Mouse (Mus musculus) erythroid progenitor cell, adult 5-6 weeks (primary cell): Measurements from ENCODE around the gene Rbm6. TPM values are rescaled to one million over a fixed set of nuclear protein-coding genes. Genes with fewer than 3 reads are reported as not detected.

Experiments used
- ATAC-seq: replicated peaks from 2 replicates; pipeline ENCODE4 v1.8.0; 2016; ENCODE audit warnings: moderate number of reproducible peaks, mild to moderate bottlenecking, moderate TSS enrichment, inconsistent platforms; ENCODE audit not compliant: poor library complexity, low FRiP score, severe bottlenecking
- total RNA-seq, 2 experiments: library from RNA; stranded (forward) in 1 of 2; stranded (reverse) in 1 of 2; fragments of 150-400 nt in 1 of 2; fragments of 186-747, 209-891 nt in 1 of 2; gene quantifications; 2 replicates each; pipeline versions ENCODE4 v1.2.3 to v1.2.4; 2015 to 2017; ENCODE audit warnings: low replicate concordance in 2 of 2

Gene Rbm6
- total RNA-seq (2015; ENCODE audit: low replicate concordance) (176 and 204 TPM in 2 replicates), total RNA-seq (2017; ENCODE audit: low replicate concordance) (216 and 260 TPM in 2 replicates)

DNA sequence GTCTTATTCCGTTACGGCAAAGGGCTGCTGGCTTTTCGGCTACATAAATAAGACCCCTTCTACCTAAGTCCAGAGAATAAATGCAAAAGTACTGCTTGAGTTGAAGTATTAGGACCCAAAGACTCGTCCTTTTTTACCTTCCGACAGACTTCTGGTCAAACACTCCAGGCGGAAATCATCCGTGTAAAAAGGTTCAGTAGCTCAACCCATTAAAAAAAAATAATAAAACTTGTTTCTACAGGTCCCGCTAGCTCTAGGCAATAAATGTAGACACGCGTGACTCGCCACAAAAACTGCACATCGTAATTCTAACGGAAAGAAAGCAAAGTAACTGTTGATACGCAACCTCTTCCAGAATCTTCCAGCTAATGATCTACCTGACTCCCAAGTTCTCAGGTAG lies at the start of gene Rbm6:
Gene Rbm6, minus strand, starts transcription at position 101 of the 400 bp plus-strand sequence.
- 0 out of 2 replicates have a peak, but pooled peaks have one; percentile 4 for ATAC-seq

- ATAC-seq = no peak
These were observed 46.4 kb upstream of the Rbm6 start for GRCm38 (mm10) chr9:107919441-107919840.

DNA sequence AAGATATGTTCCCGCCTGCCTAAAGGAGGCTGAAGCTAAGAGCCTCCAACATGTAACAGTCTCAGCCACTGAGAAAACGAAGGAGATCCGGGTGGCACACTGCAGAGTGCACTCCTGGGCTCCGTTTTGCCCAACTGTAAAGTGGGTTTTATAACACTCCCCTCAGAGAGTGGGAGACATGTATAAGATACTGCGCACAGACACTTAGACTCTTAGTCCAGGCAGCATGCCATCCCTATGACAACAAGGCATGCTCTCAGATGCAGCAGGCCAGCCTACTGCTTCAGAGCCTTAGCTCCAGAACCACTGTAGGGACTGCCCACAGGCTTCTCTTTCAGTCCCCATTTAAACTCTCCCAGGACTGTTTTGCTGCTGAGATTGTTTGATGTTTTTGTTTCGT lies 45.8 kb upstream of the Rbm6 start:
- no peak for ATAC-seq

DNA sequence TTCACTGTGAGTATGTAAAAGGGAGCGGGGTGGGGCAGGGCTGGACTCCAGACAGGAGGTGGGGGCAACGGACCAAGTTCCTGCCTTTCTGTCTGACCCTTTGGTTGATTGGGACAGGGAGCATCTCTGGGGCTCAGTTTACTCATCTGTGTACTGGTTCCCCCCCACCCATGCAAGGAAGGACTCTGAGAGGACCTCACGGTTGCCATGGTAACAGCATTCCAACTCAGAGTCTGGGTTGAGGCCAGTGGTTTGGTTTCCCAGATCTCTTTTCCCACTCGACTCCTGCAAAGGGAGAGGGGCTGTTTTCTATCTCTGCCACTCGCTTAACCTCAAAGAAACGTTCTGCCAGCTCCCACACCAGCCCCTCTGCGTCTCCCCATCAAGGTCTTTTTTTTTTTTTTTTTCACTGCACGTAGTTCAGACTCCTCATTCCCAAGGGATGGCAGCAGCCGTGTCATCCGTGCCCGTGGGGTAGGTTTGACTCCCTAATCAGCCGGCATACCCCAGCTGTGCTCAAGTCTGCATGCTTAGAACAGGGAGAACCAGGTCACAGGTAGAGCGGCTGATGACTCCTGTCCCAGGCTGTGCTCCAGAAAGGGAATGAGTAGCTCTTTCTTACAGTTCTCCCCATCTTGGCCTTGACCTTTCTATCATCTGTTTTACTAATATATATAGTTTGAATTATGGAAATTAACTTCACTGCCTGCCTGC lies 45.0 kb upstream of the Rbm6 start:
- ATAC-seq = no peak

DNA sequence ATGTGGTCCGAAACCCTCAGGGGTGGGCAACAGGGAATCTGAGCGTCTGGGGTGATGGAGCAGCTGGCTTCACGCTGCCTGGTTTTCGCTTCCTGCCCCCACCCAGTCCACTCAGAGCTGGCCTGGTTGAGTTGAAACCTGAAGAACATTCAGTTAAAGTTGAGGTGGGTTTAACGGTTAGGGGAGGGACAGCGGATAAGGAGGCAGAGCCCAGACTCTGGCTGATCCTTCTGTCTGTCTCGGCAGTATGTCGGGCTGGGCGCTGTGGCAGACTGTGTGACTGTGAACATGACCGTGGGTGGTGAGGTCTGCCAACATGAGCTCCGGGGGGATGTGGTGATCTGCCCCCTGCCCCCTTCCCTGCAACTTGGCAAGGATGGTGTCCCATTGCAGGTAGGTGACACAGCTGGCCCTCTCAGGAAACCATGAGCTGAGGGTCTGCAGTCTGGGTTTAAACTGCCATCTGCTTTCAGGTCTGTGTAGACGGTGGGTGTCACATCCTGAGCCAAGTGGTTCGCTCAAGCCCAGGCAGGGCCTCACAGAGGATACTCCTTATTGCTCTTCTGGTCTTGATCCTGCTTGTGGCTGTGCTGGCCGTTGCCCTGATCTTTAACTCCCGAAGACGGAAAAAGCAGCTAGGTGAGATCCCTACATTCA lies 41.9 kb upstream of the Rbm6 start:
- no peak for ATAC-seq

DNA sequence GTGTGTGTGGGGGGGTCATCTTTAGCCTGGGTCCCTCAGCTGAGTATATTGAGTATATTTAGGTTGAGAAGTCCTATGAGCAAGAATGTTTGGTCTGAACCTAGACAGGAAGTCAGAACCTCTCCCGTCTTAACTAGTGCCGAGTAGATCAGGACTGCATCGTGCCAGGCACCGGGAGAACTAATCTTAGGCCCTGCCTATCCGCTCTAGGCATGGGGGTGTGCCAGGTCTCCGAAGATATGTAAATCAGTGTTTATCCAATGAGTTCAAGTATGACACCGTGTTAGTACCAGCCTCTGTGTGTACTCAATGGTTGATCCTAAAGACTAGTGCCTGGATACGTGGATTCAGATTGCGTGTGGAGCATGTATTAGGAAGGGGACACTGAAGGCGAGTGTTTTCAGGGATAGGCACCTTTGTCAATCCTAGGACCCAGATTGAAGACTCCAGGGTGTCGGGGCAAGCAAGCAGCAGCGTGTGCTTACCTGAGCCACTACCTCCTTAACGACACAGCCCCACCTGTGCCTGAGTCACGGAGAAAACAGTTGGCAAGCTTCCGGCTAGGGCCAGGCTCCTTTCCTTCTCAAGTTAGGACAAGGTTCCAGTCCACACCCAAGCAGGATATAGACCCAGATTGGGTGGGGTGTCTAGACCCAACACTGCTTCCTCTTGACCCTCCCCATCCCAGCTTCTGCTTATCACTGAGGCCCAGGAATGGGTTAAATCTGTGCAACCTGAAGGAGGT lies 37.2 kb upstream of the Rbm6 start:
- no peak for ATAC-seq

DNA sequence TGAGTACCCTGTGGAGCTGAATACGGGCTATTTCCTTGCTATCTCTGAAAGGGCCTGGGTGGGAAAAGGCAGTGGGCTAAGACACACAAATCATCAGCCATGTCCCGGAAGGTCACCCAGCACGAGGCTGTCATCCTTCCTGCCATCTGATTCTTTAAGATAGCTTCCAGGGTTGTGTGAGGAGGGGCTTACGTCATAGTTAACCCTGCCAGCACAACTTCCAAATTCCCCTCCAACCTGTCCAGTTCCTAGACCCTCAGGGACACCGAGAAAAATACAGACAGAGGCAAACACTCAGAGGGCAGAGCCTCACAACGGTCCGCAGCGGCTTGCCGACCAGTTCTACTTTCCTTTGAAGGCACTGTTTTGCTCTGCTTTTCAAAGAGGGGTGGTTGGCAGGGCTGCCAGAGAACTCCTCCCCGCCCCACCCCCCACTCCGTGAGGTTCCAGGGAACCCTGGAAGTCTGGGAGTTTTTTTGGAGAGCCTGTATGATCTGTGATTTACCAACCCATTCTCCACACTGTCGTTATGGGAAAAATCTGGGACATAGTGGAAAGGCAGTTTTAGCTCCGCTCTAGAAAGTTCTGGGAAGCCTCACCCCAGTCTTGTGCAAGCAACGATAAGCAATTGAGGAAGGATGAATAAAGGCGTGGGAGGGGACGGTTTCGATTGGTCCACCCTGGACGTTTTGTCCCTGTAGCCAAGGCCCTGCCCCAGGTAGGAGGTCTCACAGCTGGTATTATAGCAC lies 35.5 kb upstream of the Rbm6 start:
- no peak for ATAC-seq

GRCm38 (mm10) chr9:107907801-107908120 lies 34.7 kb upstream of the Rbm6 start:
- no peak for ATAC-seq

- no peak for ATAC-seq
These were observed 34.1 kb upstream of the Rbm6 start for GRCm38 (mm10) chr9:107906967-107907800.

DNA sequence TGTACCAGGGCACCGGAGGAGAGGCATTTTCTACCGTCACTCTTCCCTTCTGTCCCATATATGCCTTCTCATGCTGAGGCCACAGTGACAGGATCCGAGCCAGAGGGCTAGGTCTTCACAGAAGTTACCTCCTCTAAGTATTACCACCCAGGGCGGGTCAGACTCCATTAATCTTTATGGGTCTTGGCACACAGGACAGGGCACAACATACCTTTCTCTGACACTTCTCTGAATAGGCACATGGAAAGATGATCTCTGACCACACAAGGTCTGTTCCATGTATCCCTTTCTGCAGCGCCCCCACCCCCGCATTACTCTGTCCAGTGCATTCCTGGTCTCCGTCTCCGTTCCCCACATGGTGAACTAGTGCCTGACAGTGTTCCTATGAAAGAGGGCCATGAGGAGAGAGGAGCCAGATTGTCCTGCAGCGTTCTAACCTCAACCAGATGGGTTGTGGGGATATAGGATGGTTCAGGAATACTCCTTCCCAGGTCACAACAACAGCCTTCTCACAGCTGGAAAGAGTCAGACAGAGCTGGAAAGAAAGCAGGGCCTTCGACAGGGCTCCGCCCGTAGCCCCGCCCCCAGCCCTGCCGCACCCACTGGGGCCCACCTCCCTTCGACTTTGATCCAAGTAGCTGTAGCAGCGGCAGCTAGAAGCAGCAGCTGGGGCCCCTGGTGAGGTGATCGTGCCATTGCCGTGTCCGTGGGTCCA lies 33.4 kb upstream of the Rbm6 start, which contains the start of gene Mst1r:
Gene Mst1r, plus strand, starts transcription at position 622 of the 715 bp plus-strand sequence.
- ATAC-seq = no peak

GRCm38 (mm10) chr9:107904726-107905125 lies 31.7 kb upstream of the Rbm6 start:
- ATAC-seq = peak; percentile 89

DNA sequence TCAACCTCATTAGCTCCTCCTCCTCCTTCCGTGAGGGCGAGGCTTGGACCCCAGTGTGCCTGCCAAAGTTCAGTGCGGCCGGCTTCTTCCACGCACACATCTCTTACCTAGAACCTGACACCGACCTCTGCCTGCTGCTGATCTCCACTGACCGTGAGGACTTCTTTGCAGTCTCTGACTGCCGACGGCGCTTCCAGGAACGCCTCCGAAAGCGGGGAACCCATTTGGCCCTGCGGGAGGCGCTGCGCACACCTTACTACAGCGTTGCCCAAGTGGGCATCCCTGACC lies 28.5 kb upstream of the Rbm6 start:
- ATAC-seq = no peak

DNA sequence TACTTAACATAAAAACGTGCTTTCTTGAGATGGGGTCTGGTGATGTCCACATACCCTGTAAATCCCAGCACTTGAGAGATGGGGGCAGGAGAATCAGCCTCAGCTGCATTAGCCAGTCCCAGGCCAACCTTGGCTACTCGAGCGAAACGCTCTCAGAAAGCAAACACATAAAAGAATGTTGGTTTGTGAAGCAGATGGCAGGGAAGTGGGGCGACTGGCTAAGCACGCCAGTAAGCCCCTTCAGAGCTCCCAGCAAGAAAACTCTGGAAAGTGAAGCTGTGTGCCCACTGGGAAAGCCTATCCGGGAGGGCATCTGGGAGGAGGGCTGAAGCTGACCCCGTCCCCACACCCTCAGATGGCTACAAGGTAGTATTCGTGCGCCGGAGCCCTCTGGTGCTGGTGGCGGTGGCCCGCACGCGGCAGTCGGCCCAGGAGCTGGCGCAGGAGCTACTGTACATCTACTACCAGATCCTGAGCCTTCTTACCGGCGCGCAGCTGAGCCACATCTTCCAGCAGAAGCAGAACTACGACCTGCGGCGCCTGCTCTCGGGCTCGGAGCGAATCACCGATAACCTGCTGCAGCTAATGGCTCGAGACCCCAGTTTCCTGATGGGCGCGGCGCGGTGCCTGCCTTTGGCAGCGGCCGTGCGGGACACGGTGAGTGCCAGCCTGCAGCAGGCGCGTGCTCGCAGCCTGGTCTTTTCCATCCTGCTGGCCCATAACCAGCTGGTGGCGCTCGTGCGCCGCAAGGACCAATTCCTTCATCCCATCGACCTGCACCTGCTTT lies 28.0 kb upstream of the Rbm6 start:
- 0 out of 2 replicates have a peak, but pooled peaks have one; percentile 45 for ATAC-seq

DNA sequence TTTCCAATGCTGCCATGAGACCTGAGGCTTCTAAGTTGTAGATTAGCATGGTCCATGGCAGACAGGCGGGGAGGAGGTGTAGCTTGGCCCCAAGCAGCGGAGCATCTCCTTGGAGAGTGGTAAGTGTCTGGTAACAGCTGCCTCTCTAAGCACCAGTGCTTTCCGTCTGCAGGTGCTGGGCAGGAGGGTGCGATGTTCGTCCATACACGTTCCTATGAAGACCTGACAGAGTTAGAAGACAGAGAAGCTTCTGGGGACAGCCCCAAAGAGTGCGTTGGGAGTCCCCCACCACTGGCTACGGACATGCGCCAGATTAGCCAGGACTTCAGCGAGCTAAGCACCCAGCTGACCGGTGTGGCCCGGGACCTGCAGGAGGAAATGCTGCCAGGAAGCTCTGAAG lies 26.8 kb upstream of the Rbm6 start:
- no peak for ATAC-seq

DNA sequence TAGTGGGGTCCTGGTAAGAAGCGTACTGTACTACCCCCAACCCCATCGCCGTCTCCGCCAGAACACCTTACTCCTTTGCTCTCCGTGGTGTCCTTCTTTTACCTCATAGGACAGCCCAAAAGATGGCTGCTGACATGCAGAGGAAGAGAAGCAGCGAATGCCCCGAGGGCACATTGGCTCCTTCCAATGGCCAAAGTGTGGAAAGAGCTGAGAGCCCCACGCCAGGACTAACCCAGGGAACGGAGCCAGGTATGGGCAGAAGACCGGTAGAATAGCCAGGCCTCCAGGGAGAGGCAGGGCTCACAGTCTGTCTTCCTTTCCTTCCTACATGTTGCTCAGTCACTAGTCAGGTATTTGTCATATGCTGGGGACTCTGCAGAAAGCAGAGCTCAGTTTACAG lies 25.5 kb upstream of the Rbm6 start:
- no peak for ATAC-seq

DNA sequence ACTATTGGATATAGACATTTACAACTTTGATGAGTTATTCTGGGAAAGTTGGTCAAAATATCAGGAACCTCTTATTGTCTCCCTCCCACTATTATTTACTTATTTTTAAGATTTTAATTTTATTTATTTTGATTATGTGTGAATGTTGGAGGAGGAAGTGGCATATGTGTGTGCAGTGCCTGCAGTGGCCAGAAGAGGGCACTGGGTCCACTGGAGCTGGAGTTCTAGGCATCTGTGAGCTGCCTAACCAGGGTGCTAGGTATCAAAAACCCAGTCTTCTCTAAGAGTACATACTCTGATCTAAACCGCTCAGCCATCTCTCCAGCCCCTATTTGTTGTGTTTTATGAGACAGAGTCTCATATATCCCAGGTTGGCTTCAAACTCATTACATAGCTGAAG lies 18.0 kb upstream of the Rbm6 start:
- ATAC-seq = no peak

DNA sequence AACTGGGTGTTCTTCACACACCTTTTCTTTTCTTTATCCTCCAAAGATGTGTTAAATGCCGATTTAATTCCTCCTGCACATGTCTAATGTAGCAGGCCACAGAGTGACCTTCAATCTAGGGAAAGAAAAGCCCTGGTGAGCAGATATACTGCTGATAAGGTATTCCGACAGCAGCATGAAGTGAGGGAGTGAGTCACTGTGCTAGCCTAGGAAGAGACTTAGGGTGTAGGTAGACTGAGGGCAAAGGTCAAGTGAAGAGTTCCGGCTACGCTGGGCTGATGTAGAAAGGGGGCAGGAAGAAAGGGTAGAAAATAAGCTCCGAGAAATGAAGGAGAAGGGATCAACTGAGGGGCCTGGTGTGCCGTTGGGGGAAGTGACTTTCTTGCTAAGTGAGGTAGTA lies 17.2 kb upstream of the Rbm6 start:
- no peak for ATAC-seq

DNA sequence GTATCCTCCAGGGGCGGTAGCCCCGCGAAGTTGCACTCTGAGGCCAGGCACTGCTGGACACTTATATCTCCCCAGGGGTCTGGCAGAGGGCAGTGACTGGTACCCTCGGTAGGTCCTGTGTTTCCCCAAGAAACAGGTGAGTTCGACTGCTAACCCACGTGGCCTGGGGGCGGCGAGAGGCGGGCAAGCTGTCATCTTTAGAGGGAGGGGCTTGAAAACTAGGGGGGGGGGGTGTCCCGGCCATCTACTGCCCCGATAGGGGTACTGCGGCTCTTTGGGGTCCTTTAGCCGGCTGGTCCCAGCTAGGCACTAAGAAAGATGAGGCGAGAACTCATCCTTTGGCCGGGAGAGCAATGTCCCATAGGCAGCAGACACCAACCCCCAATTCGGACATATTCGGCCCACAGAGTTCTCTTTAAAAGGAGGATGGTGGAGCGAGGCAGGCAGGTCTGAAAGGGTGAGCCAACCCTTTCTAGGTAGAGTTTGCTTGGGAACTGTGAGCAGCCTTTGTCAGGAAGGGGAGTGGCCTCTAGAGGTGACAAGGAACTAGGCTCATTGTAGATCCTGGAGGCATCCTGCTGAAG lies 15.3 kb upstream of the Rbm6 start:
- peak; percentile 17 for ATAC-seq
